Mouse (Mus musculus): Measurements from ENCODE around the gene Selenoh. TPM values are rescaled to one million over a fixed set of nuclear protein-coding genes. Genes with fewer than 3 reads are reported as not detected.
"Not testable (repeated sequence)": the region's sequence is repeated elsewhere in the genome, so short reads cannot be mapped to it uniquely, and the experiment has no call there.

Selenoh gene
- polyA plus RNA-seq, 1 experiment from 2014 or later: 507 TPM

DNA sequence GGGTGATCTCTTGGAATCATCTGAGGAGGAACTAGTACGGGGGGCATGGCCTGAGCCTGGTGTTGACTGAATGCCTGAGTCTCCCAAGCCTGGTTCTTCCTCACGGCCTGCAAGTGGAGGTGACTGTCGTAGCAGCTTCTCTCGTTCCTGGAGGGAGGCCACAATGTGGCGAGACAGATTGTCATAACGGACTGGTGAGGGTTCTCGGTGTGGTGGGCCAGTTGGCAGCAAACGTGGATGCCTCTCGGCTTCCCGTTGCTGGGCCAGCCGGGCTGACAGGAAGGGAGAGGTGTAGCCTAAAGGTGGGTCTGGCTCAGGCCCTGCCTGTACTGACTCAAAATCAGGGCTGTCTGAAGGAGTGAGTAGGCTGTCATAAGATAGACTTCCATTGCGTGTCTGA lies 19.5 kb upstream of the Selenoh start:
- Histone ChIP-seq H3K9me3 (replicated peaks) (no peaks in the 10 kb centered on the region), H3K27ac (no peak overlapping the region), H3K36me3 (peaks cover 98% of the 10 kb centered on the region), H3K4me1 (no peaks in the 10 kb centered on the region), H3K4me3 (no peak overlapping the region), H3K27me3 (ENCODE audit: low read depth, poor library complexity, severe bottlenecking) (no peaks in the 10 kb centered on the region)
- WGBS: 93% methylated on average over 12 of the region's 12 CpGs
- no peak for DNase-seq (ENCODE audit: low spot score)

DNA sequence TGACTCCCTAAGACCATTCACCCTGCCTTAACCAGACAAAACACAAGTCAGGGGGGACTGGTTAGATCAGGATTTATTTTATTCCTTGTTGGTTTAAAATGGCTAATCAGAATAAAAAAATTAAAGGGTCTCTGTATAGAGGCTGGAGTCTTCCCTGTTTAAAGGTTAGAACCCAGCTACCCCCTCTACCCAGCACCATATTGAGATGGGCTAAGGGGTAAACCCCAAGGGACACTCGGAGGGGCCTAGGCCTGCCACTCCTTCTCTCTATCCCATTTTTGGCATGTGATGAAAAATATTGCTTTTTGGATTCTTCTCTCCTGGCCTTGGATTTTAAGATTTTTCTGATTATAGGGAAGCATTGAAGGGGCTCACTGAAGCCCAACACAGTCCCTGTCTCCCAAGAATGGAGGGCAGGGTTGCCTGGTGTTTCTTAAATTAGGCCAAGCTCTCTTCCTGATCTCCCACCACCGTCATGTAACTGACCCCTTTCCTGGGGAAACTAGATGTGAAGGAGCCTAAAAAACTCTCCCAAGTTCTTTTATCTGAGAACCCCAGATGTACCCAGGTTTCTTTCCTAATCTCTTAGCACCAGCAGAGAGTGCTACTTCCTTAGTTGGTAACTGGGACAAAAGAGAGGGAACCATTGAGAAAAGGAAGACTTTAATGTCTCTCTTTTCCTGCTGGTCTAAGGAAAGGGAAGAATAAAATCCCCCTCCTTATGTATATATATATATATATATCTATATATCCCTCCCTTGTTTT lies 17.7 kb upstream of the Selenoh start:
- Histone ChIP-seq H3K27ac (no peak overlapping the region), H3K27me3 (ENCODE audit: low read depth, poor library complexity, severe bottlenecking) (no peaks in the 10 kb centered on the region), H3K9me3 (replicated peaks) (no peaks in the 10 kb centered on the region), H3K4me3 (no peak overlapping the region), H3K4me1 (no peaks in the 10 kb centered on the region), H3K36me3 (peaks cover 90% of the 10 kb centered on the region)
- no peak for DNase-seq (ENCODE audit: low spot score)
- 76% methylated on average over 2 of the region's 2 CpGs for WGBS

- no peak for DNase-seq (ENCODE audit: low spot score)
- H3K27ac ChIP-seq: no peak overlapping the region
- WGBS: 83% methylated on average over 6 of the region's 6 CpGs
- peaks cover 9% of the 10 kb centered on the region for H3K4me1 ChIP-seq
- peaks cover 62% of the 10 kb centered on the region for H3K36me3 ChIP-seq
- H3K9me3 ChIP-seq (replicated peaks): no peaks in the 10 kb centered on the region
- no peak overlapping the region for H3K4me3 ChIP-seq
- no peaks in the 10 kb centered on the region for H3K27me3 ChIP-seq (ENCODE audit: low read depth, poor library complexity, severe bottlenecking)
Measured at GRCm38 (mm10) chr2:84682605-84683183, 12.1 kb upstream of the Selenoh start.

- Histone ChIP-seq H3K27ac (peak within 1 kb of the TSS; percentile 85), H3K4me3 (peak within 1 kb of the TSS; percentile 89), H3K4me1 (peaks cover 16% of the 10 kb centered on the region), H3K36me3 (peaks cover 50% of the 10 kb centered on the region), H3K27me3 (ENCODE audit: low read depth, poor library complexity, severe bottlenecking) (no peaks in the 10 kb centered on the region), H3K9me3 (replicated peaks) (no peaks in the 10 kb centered on the region)
- 21% methylated on average over 8 of the region's 8 CpGs for WGBS
- no peak for DNase-seq (ENCODE audit: low spot score)
Measured at GRCm38 (mm10) chr2:84679016-84679415, 8.4 kb upstream of the Selenoh start, which contains the start of gene Tmx2. TSS of gene Tmx2 (minus strand) at chr2:84679140.

- WGBS: under 1% methylated on average over 44 of the region's 44 CpGs
- Histone ChIP-seq H3K36me3 (peaks cover 57% of the 10 kb centered on the region), H3K27me3 (ENCODE audit: low read depth, poor library complexity, severe bottlenecking) (no peaks in the 10 kb centered on the region), H3K4me3 (peak within 1 kb of the TSS; percentile 89), H3K9me3 (replicated peaks) (no peaks in the 10 kb centered on the region), H3K27ac (peak within 1 kb of the TSS; percentile 85), H3K4me1 (peaks cover 16% of the 10 kb centered on the region)
- peak; percentile 88 for DNase-seq (ENCODE audit: low spot score)
Measured at GRCm38 (mm10) chr2:84677968-84678880, 7.7 kb upstream of the Selenoh start, which contains the start of the genes Gm28635 and Med19. TSS of gene Gm28635 (minus strand) at chr2:84678041. TSS of gene Med19 (plus strand) at chr2:84678402.

- peak overlapping the region; percentile 58 for H3K27ac ChIP-seq
Measured at GRCm38 (mm10) chr2:84677270-84677967, 6.8 kb upstream of the Selenoh start.

GRCm38 (mm10) chr2:84671535-84671934 lies 965 bp upstream of the Selenoh start:
- not testable (repeated sequence) for H3K27ac ChIP-seq; H3K9me3 ChIP-seq (replicated peaks); H3K4me3 ChIP-seq; H3K27me3 ChIP-seq (ENCODE audit: low read depth, poor library complexity, severe bottlenecking); DNase-seq (ENCODE audit: low spot score)
- Histone ChIP-seq H3K36me3 (peaks cover 64% of the 10 kb centered on the region), H3K4me1 (peaks cover 12% of the 10 kb centered on the region)
- WGBS: 72% methylated on average over 4 of the region's 5 CpGs

More at GRCm38 (mm10) chr2:84677270-84677967, 6.8 kb upstream of the Selenoh start:
- Histone ChIP-seq H3K4me3 (peak overlapping the region; percentile 89), H3K36me3 (peaks cover 59% of the 10 kb centered on the region), H3K9me3 (replicated peaks) (no peaks in the 10 kb centered on the region), H3K27me3 (ENCODE audit: low read depth, poor library complexity, severe bottlenecking) (no peaks in the 10 kb centered on the region), H3K4me1 (peaks cover 16% of the 10 kb centered on the region)
- DNase-seq (ENCODE audit: low spot score): no peak
- 10% methylated on average over 22 of the region's 22 CpGs for WGBS

DNA sequence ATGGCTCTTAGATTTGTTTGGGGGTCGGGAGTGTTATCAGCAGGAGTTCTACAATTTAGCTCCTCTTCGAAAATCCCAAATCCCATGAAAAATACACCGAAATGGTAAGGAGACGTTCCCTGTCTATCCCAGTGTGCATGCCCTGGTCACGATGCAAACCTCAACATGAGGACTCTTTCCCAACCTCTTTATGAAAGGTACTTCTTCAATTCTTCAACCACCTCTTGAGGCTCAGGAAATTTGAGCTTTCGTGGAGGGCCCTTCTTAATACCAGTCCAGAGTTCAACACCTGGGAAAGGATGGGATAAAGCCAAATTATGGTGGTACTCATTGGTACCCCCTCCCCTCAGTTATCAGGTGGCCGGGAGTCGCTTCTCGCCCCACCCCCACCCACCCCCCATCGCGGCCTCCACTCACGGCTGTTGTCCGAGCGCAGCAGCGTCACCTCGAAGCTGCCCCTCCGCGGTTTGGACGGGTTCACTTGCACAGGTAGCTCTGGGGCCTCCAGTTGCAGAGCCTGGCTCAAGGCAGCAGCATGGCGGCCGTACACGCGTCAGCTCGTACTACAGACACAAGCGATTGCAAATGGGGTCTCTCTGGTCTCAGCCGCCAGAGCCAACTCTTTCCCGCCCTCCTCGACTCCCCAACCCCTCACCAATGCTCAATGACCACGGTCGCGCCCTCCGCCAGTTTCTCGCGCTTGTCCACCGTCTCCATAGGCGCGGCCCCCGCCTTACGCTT lies 572 bp downstream of the Selenoh start:
- H3K36me3 ChIP-seq: peaks cover 50% of the 10 kb centered on the region
- H3K27me3 ChIP-seq (ENCODE audit: low read depth, poor library complexity, severe bottlenecking): no peaks in the 10 kb centered on the region
- WGBS: 3% methylated on average over 39 of the region's 39 CpGs
- peaks cover 12% of the 10 kb centered on the region for H3K4me1 ChIP-seq
- H3K27ac ChIP-seq: peak overlapping the region; percentile 99
- no peaks in the 10 kb centered on the region for H3K9me3 ChIP-seq (replicated peaks)
- no peak for DNase-seq (ENCODE audit: low spot score)
- H3K4me3 ChIP-seq: peak overlapping the region; percentile 83

DNA sequence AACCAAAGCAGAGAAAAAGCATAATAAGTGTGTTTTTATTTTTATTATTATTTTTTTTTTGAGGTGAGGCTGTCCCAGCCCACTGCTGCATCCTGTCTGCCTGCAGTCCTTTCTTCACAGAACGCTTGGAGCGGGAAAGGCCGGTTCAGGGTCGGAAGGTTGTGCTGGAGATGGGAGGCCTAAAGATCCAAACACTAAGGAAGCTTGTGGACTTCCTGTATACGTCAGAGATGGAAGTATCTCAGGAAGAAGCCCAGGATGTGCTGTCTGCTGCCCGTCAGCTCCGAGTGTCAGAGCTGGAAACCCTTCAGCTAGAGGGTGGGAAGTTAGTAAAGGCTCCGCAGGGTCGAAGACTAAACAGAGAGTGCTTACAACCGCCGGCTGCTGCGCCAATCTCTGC lies 4.5 kb downstream of the Selenoh start:
- no peak for DNase-seq (ENCODE audit: low spot score)
- no peak overlapping the region for H3K27ac ChIP-seq
- no peak overlapping the region for H3K4me3 ChIP-seq
- H3K27me3 ChIP-seq (ENCODE audit: low read depth, poor library complexity, severe bottlenecking): no peaks in the 10 kb centered on the region
- H3K36me3 ChIP-seq: peaks cover 23% of the 10 kb centered on the region
- whole genome bisulfite sequencing: 62% methylated on average over 12 of the region's 12 CpGs
- H3K9me3 ChIP-seq (replicated peaks): no peaks in the 10 kb centered on the region
- peaks cover 11% of the 10 kb centered on the region for H3K4me1 ChIP-seq

- DNase-seq (ENCODE audit: low spot score): peak; percentile 41
- Histone ChIP-seq H3K36me3 (peaks cover 8% of the 10 kb centered on the region), H3K4me1 (no peaks in the 10 kb centered on the region), H3K9me3 (replicated peaks) (no peaks in the 10 kb centered on the region), H3K27ac (no peak overlapping the region), H3K27me3 (ENCODE audit: low read depth, poor library complexity, severe bottlenecking) (no peaks in the 10 kb centered on the region), H3K4me3 (no peak overlapping the region)
- 18% methylated on average over 2 of the region's 2 CpGs for WGBS
Measured at GRCm38 (mm10) chr2:84662866-84663265, 7.7 kb downstream of the Selenoh start.

GRCm38 (mm10) chr2:84660253-84660652 lies 10.3 kb downstream of the Selenoh start:
- DNase-seq (ENCODE audit: low spot score): no peak
- H3K27ac ChIP-seq: no peak overlapping the region
- H3K9me3 ChIP-seq (replicated peaks): no peaks in the 10 kb centered on the region
- no peaks in the 10 kb centered on the region for H3K4me1 ChIP-seq
- no peak overlapping the region for H3K4me3 ChIP-seq
- WGBS: 68% methylated on average over 3 of the region's 3 CpGs
- no peaks in the 10 kb centered on the region for H3K36me3 ChIP-seq
- no peaks in the 10 kb centered on the region for H3K27me3 ChIP-seq (ENCODE audit: low read depth, poor library complexity, severe bottlenecking)

- H3K9me3 ChIP-seq (replicated peaks): no peaks in the 10 kb centered on the region
- H3K36me3 ChIP-seq: no peaks in the 10 kb centered on the region
- no peak within 1 kb of the TSS for H3K27ac ChIP-seq
- no peaks in the 10 kb centered on the region for H3K27me3 ChIP-seq (ENCODE audit: low read depth, poor library complexity, severe bottlenecking)
- 92% methylated on average over 32 of the region's 32 CpGs for WGBS
- no peaks in the 10 kb centered on the region for H3K4me1 ChIP-seq
- no peak for DNase-seq (ENCODE audit: low spot score)
- H3K4me3 ChIP-seq: no peak within 1 kb of the TSS
Measured at GRCm38 (mm10) chr2:84658806-84659205, 11.8 kb downstream of the Selenoh start, which contains the start of gene Btbd18. TSS of gene Btbd18 (plus strand) at chr2:84659079.
